Mouse (Mus musculus) brain, embryonic 14.5 days (tissue): ENCODE measurements around the gene Ovol2.

Experiments
- CTCF ChIP-seq: fragments of 200-500 bp; IDR thresholded peaks from 2 replicates; pipeline ENCODE4 v1.5.1; 2012; ENCODE audit warnings: inconsistent platforms, mild to moderate bottlenecking, moderate library complexity, borderline replicate concordance; ENCODE audit not compliant: insufficient read depth, insufficient read length; ENCODE audit errors: extremely low read depth
- POLR2A ChIP-seq: fragments of 200-500 bp; IDR thresholded peaks from 2 replicates; pipeline ENCODE4 v1.6.1; 2012; ENCODE audit warnings: mild to moderate bottlenecking, inconsistent platforms, borderline replicate concordance; ENCODE audit not compliant: poor library complexity, insufficient read depth, insufficient read length, severe bottlenecking; ENCODE audit errors: extremely low read depth

DNA sequence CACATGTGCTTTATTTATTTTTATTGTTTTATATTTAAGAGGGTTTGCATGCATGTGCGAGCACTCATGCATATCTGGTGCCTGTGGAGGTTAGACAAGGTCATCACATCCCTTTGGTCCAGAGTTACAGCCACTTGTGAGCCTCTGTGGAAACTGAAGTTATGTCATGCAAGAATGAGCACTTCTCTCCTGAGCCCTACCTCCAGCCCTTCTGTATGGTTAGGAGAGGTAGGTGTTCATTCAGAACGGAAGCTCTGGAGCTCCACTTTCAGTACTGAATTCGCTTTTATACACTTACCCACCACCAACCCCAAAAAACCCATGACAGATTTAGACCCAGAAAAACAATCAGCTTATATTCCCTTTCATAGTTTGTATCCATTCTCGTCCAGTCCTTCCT lies 39.6 kb upstream of the Ovol2 start:
- TF ChIP-seq POLR2A (no peak), CTCF (no peak)
